Mouse (Mus musculus) testis, adult 2 months (tissue): ENCODE data around the gene Gnao1.

Experiments
- CTCF ChIP-seq: fragments of 200-500 bp; IDR thresholded peaks from 2 replicates; pipeline ENCODE4 v1.5.1; 2012; ENCODE audit warnings: low read depth, mild to moderate bottlenecking, inconsistent platforms, low read length, moderate library complexity; ENCODE audit not compliant: control insufficient read depth, insufficient read depth, insufficient replicate concordance
- POLR2A ChIP-seq: fragments of 200-500 bp; IDR thresholded peaks from 2 replicates; pipeline ENCODE4 v1.6.1; 2012; ENCODE audit warnings: low read depth, mild to moderate bottlenecking, inconsistent platforms, low read length, moderate library complexity; ENCODE audit not compliant: control insufficient read depth

- no peak for TF ChIP-seq CTCF
- no peak for TF ChIP-seq POLR2A
These were observed 200.4 kb downstream of the Gnao1 start for GRCm38 (mm10) chr8:94010101-94010705.
